Mouse (Mus musculus) liver, embryonic 16.5 days (tissue): ENCODE data around the gene Crk. TPM values are rescaled to one million over a fixed set of nuclear protein-coding genes. Genes with fewer than 3 reads are reported as not detected.

Source experiments
- ATAC-seq: fragments of 200-750 bp; cut with Nextera tagmentation; 2 replicates; pipeline ENCODE4 v1.8.0; 2017; ENCODE audit warnings: low read depth, mild to moderate bottlenecking, moderate number of reproducible peaks, moderate library complexity
- H3K27ac ChIP-seq: fragments of 300-500 bp; sonication (generic); 2 replicates; pipeline ENCODE4 v1.5.1; 2014; ENCODE audit warnings: mild to moderate bottlenecking, low read length
- H3K27me3 ChIP-seq: fragments of 300-500 bp; sonication (generic); 2 replicates; pipeline ENCODE4 v1.6.1; 2014; ENCODE audit warnings: low read depth, low read length, mixed read lengths; ENCODE audit not compliant: control insufficient read depth, insufficient read depth
- H3K36me3 ChIP-seq: fragments of 300-500 bp; sonication (generic); 2 replicates; pipeline ENCODE4 v1.6.1; 2014; ENCODE audit warnings: mild to moderate bottlenecking; ENCODE audit not compliant: control insufficient read depth, insufficient read depth
- H3K4me1 ChIP-seq: fragments of 300-500 bp; sonication (generic); 2 replicates; pipeline ENCODE4 v1.6.1; 2014; ENCODE audit warnings: low read depth, low read length, mixed read lengths; ENCODE audit not compliant: control insufficient read depth
- H3K4me2 ChIP-seq: fragments of 300-500 bp; sonication (generic); 2 replicates; pipeline ENCODE4 v1.6.1; 2014; ENCODE audit warnings: low read depth, low read length, mixed read lengths
- H3K4me3 ChIP-seq: fragments of 300-500 bp; sonication (generic); 2 replicates; pipeline ENCODE4 v1.5.1; 2014; ENCODE audit warnings: low read depth, mild to moderate bottlenecking, low read length
- H3K9ac ChIP-seq: fragments of 300-500 bp; sonication (generic); 2 replicates; pipeline ENCODE4 v1.6.1; 2014; ENCODE audit warnings: low read depth, low read length
- H3K9me3 ChIP-seq: fragments of 300-500 bp; sonication (generic); replicated peaks from 2 replicates; pipeline ENCODE4 v1.6.1; 2016; ENCODE audit warnings: low read length; ENCODE audit not compliant: control insufficient read depth
- WGBS: fragments of 180-500 bp; shearing (Covaris S2); extraction: QIAGEN DNeasy Blood & Tissue Kit; methylation state at CpG from one replicate; pipeline ENCODE4 v1.1.7; 2014; ENCODE audit not compliant: insufficient replicate concordance; 5-methylcytosine and 5-hydroxymethylcytosine counted together
- polyA plus RNA-seq: library from polyadenylated mRNA; unstranded; fragments of >200 nt; fragmentation: Nextera tagmentation; extraction: Ambion mirVana; gene quantifications from 2 replicates; pipeline ENCODE4 v1.2.1, GENCODE M21; 2015

The Crk gene
- polyA plus RNA-seq, result 30.4 and 32.6 TPM in 2 replicates

- Histone ChIP-seq H3K9ac (peak within 1 kb of the TSS; percentile 98), H3K9me3 (no peaks in the 10 kb centered on the region), H3K36me3 (peaks cover 8% of the 10 kb centered on the region), H3K4me3 (peak within 1 kb of the TSS; percentile 97), H3K4me2 (peak within 1 kb of the TSS; percentile 85), H3K27ac (peak within 1 kb of the TSS; percentile 95), H3K4me1 (peaks cover 25% of the 10 kb centered on the region), H3K27me3 (no peaks in the 10 kb centered on the region)
- ATAC-seq, result peak; percentile 98
- WGBS, result under 1% methylated on average over 55 of the region's 55 CpGs
Observed at GRCm38 (mm10) chr11:75678747-75679438, at the start of gene Crk. Gene Crk, plus strand, starts transcription at chr11:75679259.

GRCm38 (mm10) chr11:75630098-75630497 lies 49.0 kb upstream of the Crk start:
- Histone ChIP-seq H3K4me3 (peak overlapping the region; percentile 78), H3K27me3 (no peaks in the 10 kb centered on the region), H3K27ac (peak overlapping the region; percentile 77), H3K4me2 (peak overlapping the region; percentile 92), H3K36me3 (peaks cover 4% of the 10 kb centered on the region; the same call in 1 of the 2 replicates), H3K4me1 (peaks cover 17% of the 10 kb centered on the region), H3K9me3 (no peaks in the 10 kb centered on the region), H3K9ac (peak overlapping the region; percentile 79)
- WGBS, result 6% methylated on average over 5 of the region's 5 CpGs
- no peak for ATAC-seq

- H3K4me1 ChIP-seq, result peaks cover 18% of the 10 kb centered on the region
- H3K4me2 ChIP-seq, result peak within 1 kb of the TSS; percentile 92
- peak within 1 kb of the TSS; percentile 77 for H3K27ac ChIP-seq
- H3K4me3 ChIP-seq, result peak within 1 kb of the TSS; percentile 78
- ATAC-seq, result peak; percentile 100
- WGBS, result under 1% methylated on average over 53 of the region's 53 CpGs
- H3K36me3 ChIP-seq, result peaks cover 4% of the 10 kb centered on the region; the same call in 1 of the 2 replicates
- H3K9ac ChIP-seq, result peak within 1 kb of the TSS; percentile 80
- no peaks in the 10 kb centered on the region for H3K27me3 ChIP-seq
- H3K9me3 ChIP-seq, result no peaks in the 10 kb centered on the region
Observed at GRCm38 (mm10) chr11:75630645-75631229, 48.3 kb upstream of the Crk start, which contains the start of gene Inpp5k. Gene Inpp5k, plus strand, starts transcription at chr11:75630988.

GRCm38 (mm10) chr11:75631561-75632225 lies 47.4 kb upstream of the Crk start:
- WGBS, result 13% methylated on average over 13 of the region's 13 CpGs
- Histone ChIP-seq H3K9me3 (no peaks in the 10 kb centered on the region), H3K4me2 (peak overlapping the region; percentile 77), H3K36me3 (peaks cover 4% of the 10 kb centered on the region; the same call in 1 of the 2 replicates), H3K9ac (peak overlapping the region; percentile 80), H3K27me3 (no peaks in the 10 kb centered on the region), H3K4me1 (peaks cover 21% of the 10 kb centered on the region), H3K4me3 (peak overlapping the region; percentile 78), H3K27ac (no peak overlapping the region; the same call in 1 of the 2 replicates)
- ATAC-seq, result no peak

- no peak for ATAC-seq
- no peak overlapping the region for H3K4me3 ChIP-seq
- H3K36me3 ChIP-seq, result no peaks in the 10 kb centered on the region
- no peaks in the 10 kb centered on the region for H3K9me3 ChIP-seq
- H3K27ac ChIP-seq, result no peak overlapping the region
- H3K4me2 ChIP-seq, result no peak overlapping the region
- H3K9ac ChIP-seq, result no peak overlapping the region
- H3K27me3 ChIP-seq, result no peaks in the 10 kb centered on the region
- 85% methylated on average over 5 of the region's 5 CpGs for WGBS
- H3K4me1 ChIP-seq, result peaks cover 21% of the 10 kb centered on the region
Observed at GRCm38 (mm10) chr11:75632921-75633320, 46.1 kb upstream of the Crk start.

- 71% methylated on average over 3 of the region's 3 CpGs for WGBS
- Histone ChIP-seq H3K9ac (no peak overlapping the region), H3K4me3 (no peak overlapping the region), H3K36me3 (no peaks in the 10 kb centered on the region), H3K27ac (no peak overlapping the region), H3K27me3 (no peaks in the 10 kb centered on the region), H3K9me3 (no peaks in the 10 kb centered on the region), H3K4me1 (peaks cover 19% of the 10 kb centered on the region), H3K4me2 (no peak overlapping the region)
- ATAC-seq, result no peak
Observed at GRCm38 (mm10) chr11:75634801-75635200, 44.3 kb upstream of the Crk start.

GRCm38 (mm10) chr11:75635315-75635714 lies 43.7 kb upstream of the Crk start:
- 63% methylated on average over 11 of the region's 11 CpGs for WGBS
- Histone ChIP-seq H3K27ac (no peak overlapping the region), H3K9me3 (no peaks in the 10 kb centered on the region), H3K9ac (no peak overlapping the region), H3K27me3 (no peaks in the 10 kb centered on the region), H3K4me3 (no peak overlapping the region), H3K4me2 (no peak overlapping the region), H3K36me3 (no peaks in the 10 kb centered on the region), H3K4me1 (peaks cover 16% of the 10 kb centered on the region)
- ATAC-seq, result no peak

- H3K27me3 ChIP-seq, result no peaks in the 10 kb centered on the region
- WGBS, result 81% methylated on average over 5 of the region's 5 CpGs
- no peak overlapping the region for H3K9ac ChIP-seq
Observed at GRCm38 (mm10) chr11:75643323-75643722, 35.7 kb upstream of the Crk start.

More at GRCm38 (mm10) chr11:75643323-75643722, 35.7 kb upstream of the Crk start:
- Histone ChIP-seq H3K4me3 (no peak overlapping the region), H3K4me2 (no peak overlapping the region), H3K9me3 (no peaks in the 10 kb centered on the region), H3K4me1 (no peaks in the 10 kb centered on the region), H3K27ac (no peak overlapping the region), H3K36me3 (no peaks in the 10 kb centered on the region)
- ATAC-seq, result no peak
